Mouse (Mus musculus) heart, postnatal 25 days (tissue): ENCODE data around the gene Gm12253. TPM values are rescaled to one million over a fixed set of nuclear protein-coding genes. Genes with fewer than 3 reads are reported as not detected.

ENCODE experiments used
- DNase-seq: peaks from one replicate; pipeline ENCODE4 v3.0.0; 2022; ENCODE audit warnings: low spot score
- intact Hi-C: fragments of 180-260 bp; cut with DNase I; formaldehyde crosslinking; loops from one replicate; pipeline ENCODE4 v1.15.1; 2025
- total RNA-seq, 2 experiments: library from RNA; stranded (reverse); gene quantifications; 2 replicates each; pipeline ENCODE4 v1.2.3; 2021

The Gm12253 gene
- not detected for total RNA-seq

DNA sequence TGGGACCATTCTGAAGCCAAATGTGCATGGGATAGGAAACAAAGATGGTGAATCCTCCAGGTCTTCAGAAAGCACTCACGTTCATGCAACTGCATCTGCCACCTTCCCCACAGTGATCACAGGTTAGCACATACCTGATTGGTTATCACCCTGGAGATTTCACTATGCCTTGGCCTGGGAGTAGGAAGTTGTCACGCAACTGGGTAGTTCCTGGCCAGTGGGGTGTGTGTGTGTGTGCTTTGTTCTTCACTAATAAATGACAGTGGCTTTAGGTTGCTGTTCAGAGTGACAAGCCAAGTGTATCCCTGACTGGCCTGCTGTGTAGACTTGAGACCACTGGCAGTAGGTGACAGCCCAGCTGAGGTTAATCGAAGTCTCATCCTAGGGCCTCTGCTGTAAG is at the start of gene Gm12253:
Gene Gm12253 (plus strand): TSS at position 301 of the 400 bp plus-strand sequence.
- DNase-seq, result no peak
- intact Hi-C loops, result no loop called here

DNA sequence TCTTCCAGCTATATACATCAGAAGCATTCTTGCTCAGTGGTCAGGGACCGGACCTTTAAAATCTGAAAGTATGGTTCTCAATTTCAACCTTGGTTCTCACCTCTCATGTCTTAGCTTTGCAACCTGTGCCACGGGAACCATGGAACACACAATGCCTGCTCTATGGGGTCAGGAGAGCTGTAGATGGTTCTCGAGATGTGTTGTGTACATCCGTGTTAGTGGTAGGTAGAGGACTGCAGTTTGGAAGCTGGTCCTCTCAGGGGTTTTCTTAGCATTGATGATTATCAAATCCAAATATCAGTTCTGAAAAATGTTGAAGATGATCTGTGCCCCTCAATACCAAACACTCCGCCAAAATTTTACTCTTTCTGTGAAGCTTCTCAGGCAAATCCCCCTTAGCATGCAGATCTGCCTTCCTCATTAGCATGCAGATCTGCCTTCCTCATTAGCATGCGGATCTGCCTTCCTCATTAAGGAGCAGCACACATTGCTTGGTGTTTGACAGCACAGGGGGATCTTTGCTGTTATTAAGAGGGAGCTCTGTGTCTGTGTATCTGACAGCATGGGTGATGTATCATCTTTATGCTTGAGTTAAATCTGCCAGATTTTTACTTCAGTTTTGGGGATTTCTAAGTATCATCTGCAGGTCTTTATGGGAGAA is 32.2 kb upstream of the Gm12253 start:
- no peak for DNase-seq
- intact Hi-C loops, result loop anchor here (5.0 kb wide), 1 partner anchor 187 kb away; no protein-coding TSS in a partner anchor

DNA sequence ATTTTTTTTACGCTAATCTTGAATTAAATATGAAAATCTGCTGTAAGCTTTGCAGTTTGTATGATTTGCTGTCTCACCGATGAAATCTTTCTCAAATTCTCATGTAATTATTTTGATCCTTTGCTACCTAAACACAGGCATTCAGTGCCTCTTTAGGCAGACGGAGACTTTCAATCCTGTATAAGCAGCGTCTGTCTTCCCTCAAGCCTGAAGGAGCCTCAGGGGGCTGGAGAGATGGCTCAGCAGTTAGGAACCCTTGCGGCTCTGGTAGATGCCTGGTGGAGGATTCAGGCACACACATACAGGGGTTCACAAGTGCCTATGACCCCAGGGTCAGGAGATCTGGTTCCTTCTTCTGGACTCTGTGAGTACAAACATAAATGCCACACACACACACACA is 31.7 kb upstream of the Gm12253 start:
- intact Hi-C loops, result loop anchor here (5.0 kb wide), 1 partner anchor 187 kb away; no protein-coding TSS in a partner anchor
- no peak for DNase-seq

DNA sequence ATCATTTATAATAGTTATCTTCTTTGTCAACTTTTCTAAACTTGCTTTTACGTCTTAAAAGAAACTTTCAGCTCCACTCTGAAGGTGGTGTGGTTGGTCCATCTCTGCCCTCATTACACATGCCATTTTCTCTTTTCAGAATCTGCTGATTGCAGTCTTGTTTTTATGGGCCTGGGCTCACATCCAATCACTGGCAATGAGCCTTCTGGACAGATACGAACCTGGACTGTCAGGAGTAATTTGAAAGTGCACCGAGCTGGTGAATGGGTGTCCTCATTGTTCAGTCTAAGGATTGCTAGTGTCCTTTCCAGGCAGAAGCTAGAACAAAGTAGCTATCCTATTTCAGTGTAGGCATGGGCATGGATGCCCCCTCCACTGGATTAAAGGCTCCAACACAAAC is 24.3 kb upstream of the Gm12253 start:
- DNase-seq, result no peak
- intact Hi-C loops, result no loop called here

DNA sequence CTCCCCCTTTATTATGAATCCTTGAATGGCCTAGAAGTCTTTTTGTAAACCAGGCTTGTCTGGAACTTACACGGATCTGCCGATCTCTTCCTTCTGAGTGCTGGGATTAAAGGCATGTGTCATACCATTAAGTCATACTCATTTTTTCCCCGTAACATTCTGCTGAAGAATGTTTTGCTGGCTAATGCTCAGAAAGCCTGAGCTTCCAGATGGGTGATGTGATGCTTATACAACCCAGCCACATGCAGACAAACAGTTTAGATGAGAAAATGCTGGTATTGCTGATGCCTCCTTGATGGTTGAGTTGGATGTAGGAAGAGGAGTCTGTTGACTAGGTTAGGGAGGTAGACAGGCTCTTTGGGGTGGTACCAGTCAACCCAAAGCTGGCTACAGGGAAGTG is 14.0 kb upstream of the Gm12253 start:
- intact Hi-C loops, result no loop called here

DNA sequence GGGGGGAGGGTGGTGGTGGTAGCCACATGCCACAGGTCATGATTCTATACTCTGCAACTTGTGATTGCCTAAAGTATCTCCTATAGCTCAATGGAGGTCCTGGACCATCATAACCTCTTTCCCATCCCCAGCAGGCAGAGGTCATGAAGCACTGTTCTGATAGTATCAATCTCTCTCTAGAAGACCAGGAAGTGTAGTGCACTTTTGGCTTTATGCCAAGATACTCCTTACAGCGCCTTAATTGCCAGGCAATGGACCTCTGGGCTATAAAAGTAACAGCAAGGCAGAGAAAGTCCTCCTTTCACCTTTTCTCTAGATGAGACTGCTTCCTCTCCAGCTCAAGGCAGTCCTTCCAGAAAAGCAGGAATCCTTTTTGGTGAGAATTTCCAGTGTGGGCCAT is 11.5 kb upstream of the Gm12253 start, which contains the start of gene 1810065E05Rik:
Gene 1810065E05Rik (plus strand): TSS at position 297 of the 400 bp plus-strand sequence.
- no peak for DNase-seq
- intact Hi-C loops, result no loop called here

More for the DNA sequence above, 14.0 kb upstream of the Gm12253 start:
- DNase-seq, result no peak

DNA sequence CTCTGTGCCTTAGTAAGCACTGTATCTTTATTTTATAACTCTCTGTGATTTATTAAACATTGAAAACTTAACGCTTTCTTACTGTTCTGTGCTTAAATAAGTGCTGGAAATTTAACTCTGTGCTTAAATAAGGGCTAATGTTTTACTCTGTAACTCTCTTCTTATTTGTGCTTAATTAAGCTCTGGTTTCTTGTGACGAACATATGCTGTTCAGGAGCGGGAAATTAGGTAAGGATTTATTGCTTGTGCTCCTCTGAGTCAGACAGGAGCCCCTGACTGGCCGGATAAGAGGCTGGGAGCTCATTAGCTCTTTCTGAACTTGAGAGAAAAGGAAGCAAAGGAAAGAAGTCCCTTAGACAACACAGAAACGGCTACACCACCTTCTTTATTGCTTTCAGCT is 5.5 kb downstream of the Gm12253 start:
- DNase-seq, result no peak
- intact Hi-C loops, result no loop called here

DNA sequence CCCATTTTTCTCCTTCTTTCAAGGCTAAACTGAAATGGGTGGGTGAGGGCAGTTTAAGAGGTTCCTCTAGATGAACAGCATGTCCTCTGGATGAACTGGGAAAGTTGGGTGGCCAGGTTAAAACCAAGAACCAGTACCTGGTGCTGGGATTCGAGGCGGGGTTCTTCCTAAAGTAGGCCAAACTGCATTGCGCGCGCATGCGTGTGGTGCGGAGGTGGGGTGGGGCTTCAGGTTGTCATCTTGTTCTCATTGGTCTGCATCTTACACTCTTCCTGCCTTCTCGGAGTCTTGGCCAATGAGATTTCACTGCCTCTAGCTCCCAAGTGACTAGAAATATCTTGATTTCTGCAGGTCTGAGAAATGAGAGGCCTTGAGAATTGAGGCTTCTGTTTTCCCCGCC is 20.4 kb downstream of the Gm12253 start, which contains the start of gene Lypd9:
Gene Lypd9 (minus strand): TSS at position 165 of the 400 bp plus-strand sequence.
- no peak for DNase-seq

DNA sequence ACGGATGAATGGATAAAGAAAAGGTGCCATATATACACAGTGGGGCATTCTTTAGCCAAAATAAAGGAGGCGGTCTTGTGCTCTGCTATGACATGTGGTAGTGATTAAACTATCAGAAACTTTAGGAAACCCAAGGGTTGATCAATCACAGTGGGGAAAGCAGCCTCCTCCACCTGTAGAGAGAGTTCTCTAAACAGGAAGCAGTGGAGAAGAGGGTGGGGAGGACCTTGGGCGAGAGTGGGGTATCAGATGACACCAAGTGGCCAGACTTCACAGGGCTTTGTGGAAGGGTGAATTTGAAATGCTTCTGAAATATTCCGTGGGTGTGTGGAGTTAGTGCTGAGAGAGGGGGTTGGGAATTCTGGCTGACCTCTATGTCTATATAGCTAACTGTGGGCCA is 21.2 kb downstream of the Gm12253 start:
- intact Hi-C loops, result no loop called here
- no peak for DNase-seq

More for the DNA sequence above, 20.4 kb downstream of the Gm12253 start, which contains the start of gene Lypd9:
- intact Hi-C loops, result no loop called here

DNA sequence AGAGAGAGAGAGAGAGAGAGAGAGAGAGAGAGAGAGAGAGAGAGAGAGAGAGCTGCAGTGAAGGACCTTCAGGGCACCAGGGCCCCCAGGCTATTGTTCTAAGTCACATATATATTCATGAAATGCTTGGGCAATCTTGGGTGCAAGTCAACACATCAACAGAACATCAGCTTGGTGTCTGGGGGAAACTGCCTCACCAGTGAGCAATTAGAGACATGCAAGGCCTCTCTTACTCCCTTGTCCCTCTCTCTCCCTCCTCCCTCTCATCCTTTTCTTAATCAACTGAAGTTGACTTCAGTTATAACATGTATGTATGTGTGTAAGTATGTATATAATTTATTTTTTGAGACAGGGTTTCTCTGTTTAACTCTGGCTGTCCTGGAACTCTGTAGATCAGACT is 29.8 kb downstream of the Gm12253 start, which contains the start of gene Olfr30:
Gene Olfr30 (minus strand): TSS at position 101 of the 400 bp plus-strand sequence.
- intact Hi-C loops, result no loop called here

More for the DNA sequence above, 29.8 kb downstream of the Gm12253 start, which contains the start of gene Olfr30:
- no peak for DNase-seq

Other genes starting within 250 kb of the Gm12253 start
- 1 to 10 TPM; 6.4 TPM for gene Igtp, start 233.0 kb upstream of the Gm12253 start, total RNA-seq
- gene Irgm2, start 232.9 kb upstream of the Gm12253 start, total RNA-seq, result 10 to 100 TPM in 1 of 2 experiments, 1 to 10 TPM in 1; 9.3 to 10.7 TPM
- not detected for gene 4930438A08Rik, start 157.8 kb upstream of the Gm12253 start, total RNA-seq
- 1 to 10 TPM; 3.7 to 4.1 TPM for gene Zfp692, start 125.5 kb upstream of the Gm12253 start, total RNA-seq
- 10 to 100 TPM; 42.9 to 43.5 TPM for gene Zfp672, start 102.2 kb upstream of the Gm12253 start, total RNA-seq
- gene Sh3bp5l, start 101.8 kb upstream of the Gm12253 start, total RNA-seq, result 10 to 100 TPM; 33.7 to 35.1 TPM
- under 1 TPM in 1 of 2 experiments, not detected in 1; 0.31 TPM for gene Lypd8, start 53.5 kb upstream of the Gm12253 start, total RNA-seq
- not detected for gene 1810065E05Rik, start 11.4 kb upstream of the Gm12253 start, total RNA-seq
- not detected for gene Lypd9, start 20.4 kb downstream of the Gm12253 start, total RNA-seq
- not detected for gene Olfr30, start 29.7 kb downstream of the Gm12253 start, total RNA-seq
- not detected for gene Olfr332, start 60.0 kb downstream of the Gm12253 start, total RNA-seq
- gene Olfr331, start 70.0 kb downstream of the Gm12253 start, total RNA-seq, result not detected
- gene Olfr330, start 102.3 kb downstream of the Gm12253 start, total RNA-seq, result not detected
- not detected for gene Olfr329-ps, start 113.9 kb downstream of the Gm12253 start, total RNA-seq
- not detected for gene Olfr328, start 123.1 kb downstream of the Gm12253 start, total RNA-seq
- gene Olfr224, start 138.0 kb downstream of the Gm12253 start, total RNA-seq, result not detected
- gene Olfr325, start 145.2 kb downstream of the Gm12253 start, total RNA-seq, result not detected
- not detected for gene Olfr324, start 162.6 kb downstream of the Gm12253 start, total RNA-seq
- 10 to 100 TPM in 1 of 2 experiments, 1 to 10 TPM in 1; 8.1 to 18.7 TPM for gene 2210407C18Rik, start 183.5 kb downstream of the Gm12253 start, total RNA-seq
- not detected for gene Olfr323, start 197.9 kb downstream of the Gm12253 start, total RNA-seq
- under 1 TPM in 1 of 2 experiments, not detected in 1; 0.10 TPM for gene Trim58, start 207.9 kb downstream of the Gm12253 start, total RNA-seq
- gene Olfr322, start 226.2 kb downstream of the Gm12253 start, total RNA-seq, result not detected
- not detected for gene Olfr320, start 248.5 kb downstream of the Gm12253 start, total RNA-seq